Mouse (Mus musculus): ENCODE results near the gene Sim2.

Sim2 gene

DNA sequence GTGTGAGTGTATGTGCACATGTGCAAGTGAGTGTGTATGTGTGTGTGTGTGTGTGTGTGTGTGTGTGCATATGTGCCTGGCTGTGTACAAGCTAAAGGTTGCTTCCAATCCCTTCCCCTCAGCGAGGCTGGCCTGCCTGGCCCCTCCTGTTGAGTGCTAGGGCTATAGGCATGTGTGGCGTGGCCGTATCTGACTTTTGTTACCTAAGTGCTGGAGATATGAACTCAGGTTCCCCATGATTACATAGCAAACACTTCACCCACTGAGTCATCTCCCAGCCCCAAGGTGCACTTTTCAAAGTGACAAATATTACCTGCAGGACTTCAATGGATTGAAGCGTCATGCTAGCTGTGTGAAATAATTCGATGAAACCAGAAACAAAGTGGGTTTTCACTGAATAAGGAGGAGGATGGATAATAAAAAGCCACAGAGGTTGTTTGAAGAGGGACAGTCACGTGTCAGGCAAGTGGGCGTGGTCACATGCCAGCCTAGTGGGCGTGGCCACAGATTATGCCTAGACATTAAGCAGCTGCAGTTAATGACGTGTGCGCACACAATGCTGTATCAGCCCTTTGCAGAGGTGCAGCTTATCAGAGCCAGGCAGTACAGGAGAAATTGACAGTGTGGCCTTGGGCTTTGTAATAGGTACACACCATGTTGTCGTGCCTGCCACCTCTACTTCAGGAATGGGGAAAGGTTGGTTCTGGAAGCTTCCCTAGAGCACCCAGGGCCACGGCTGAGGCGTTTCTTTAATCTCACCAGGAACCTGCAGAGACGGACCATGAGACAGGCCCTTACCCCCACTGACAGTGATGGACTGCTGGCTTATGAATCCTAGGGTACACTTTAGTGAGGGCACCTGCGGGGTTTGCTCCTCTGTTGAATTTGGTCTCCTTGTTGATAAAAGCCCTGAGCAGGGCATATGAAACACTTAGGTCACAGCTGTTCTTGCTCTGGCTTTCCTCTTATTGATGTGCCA lies 65.7 kb downstream of the Sim2 start:
- H3K4me1 ChIP-seq (replicated peaks; ENCODE audit: low read depth, low read length): peaks cover 53% of the 10 kb centered on the region
- TF ChIP-seq CTCF (conservative IDR thresholded peaks at IDR 0.05; ENCODE audit: low read length) (no peak), NANOG (IDR thresholded peaks at IDR 0.05; ENCODE audit: borderline replicate concordance, low read length) (no peak), POU5F1 (IDR thresholded peaks at IDR 0.05; ENCODE audit: borderline replicate concordance, low read length) (no peak)
- no peaks in the 10 kb centered on the region for H3K36me3 ChIP-seq (ENCODE audit: insufficient read depth, low read length)

DNA sequence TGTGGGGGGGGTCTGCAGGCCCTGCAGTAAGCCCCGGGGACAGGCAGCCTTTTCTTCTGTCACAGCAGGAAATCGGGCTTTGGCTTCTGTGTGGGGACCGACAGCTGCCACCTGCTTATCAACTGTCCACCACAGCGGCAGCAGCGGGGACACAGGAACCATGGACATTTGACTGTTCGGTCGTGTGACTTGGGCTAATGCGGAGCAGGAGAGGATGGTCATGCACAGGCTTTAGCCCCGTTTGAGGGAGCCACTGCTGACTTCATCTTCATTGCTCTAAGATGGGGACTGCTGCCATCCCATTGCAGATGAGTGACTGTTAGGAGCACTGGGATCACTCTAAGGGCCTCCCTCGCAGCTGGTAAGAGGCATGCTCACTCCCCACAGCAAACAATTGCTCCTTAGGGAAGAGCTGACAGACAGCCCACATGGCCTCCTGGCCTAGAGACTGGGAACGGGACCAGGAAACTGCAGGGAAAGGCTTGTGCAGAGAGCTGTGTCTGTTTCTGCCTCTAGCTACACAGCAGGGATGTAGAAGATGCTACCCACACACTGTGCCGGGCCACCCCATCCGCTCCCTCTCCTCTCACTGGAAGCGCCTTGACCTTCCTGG lies 70.4 kb downstream of the Sim2 start:
- TF ChIP-seq POU5F1 (IDR thresholded peaks at IDR 0.05; ENCODE audit: borderline replicate concordance, low read length): no peak
- TF ChIP-seq NANOG (IDR thresholded peaks at IDR 0.05; ENCODE audit: borderline replicate concordance, low read length): no peak
- no peak for TF ChIP-seq CTCF (conservative IDR thresholded peaks at IDR 0.05; ENCODE audit: low read length)
- Histone ChIP-seq H3K36me3 (ENCODE audit: insufficient read depth, low read length) (no peaks in the 10 kb centered on the region), H3K27me3 (ENCODE audit: insufficient read depth, low read length) (no peaks in the 10 kb centered on the region), H3K4me3 (replicated peaks; ENCODE audit: low read length) (no peak overlapping the region), H3K4me1 (replicated peaks; ENCODE audit: low read depth, low read length) (peaks cover 42% of the 10 kb centered on the region), H3K9me3 (ENCODE audit: low read length) (no peaks in the 10 kb centered on the region)

More for the DNA sequence above, 65.7 kb downstream of the Sim2 start:
- H3K9me3 ChIP-seq (ENCODE audit: low read length): no peaks in the 10 kb centered on the region
- H3K27me3 ChIP-seq (ENCODE audit: insufficient read depth, low read length): peaks cover 14% of the 10 kb centered on the region
- H3K4me3 ChIP-seq (replicated peaks; ENCODE audit: low read length): no peak overlapping the region

DNA sequence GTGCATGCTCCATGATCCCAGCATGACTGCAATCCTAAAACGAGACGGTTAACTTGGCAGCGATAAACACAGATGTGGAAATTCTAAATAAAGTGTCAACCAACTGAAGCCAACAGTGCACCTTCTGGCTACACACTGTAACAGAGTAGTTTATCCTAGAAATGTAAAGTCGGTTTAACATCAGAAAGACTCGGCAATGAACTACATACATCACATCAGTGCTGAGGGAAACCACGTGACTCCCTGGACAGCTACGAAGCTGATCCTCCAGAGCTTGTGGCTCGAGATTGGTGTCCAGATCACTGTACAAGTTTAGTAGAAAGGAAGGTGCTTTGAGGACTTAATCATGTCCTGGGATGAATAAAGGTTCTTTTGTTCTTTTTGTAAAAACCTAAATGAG lies 73.1 kb downstream of the Sim2 start:
- Histone ChIP-seq H3K9me3 (ENCODE audit: low read length) (no peaks in the 10 kb centered on the region), H3K4me3 (replicated peaks; ENCODE audit: low read length) (no peak overlapping the region), H3K27me3 (ENCODE audit: insufficient read depth, low read length) (no peaks in the 10 kb centered on the region), H3K36me3 (ENCODE audit: insufficient read depth, low read length) (no peaks in the 10 kb centered on the region), H3K4me1 (replicated peaks; ENCODE audit: low read depth, low read length) (peaks cover 36% of the 10 kb centered on the region)
- no peak for TF ChIP-seq CTCF (conservative IDR thresholded peaks at IDR 0.05; ENCODE audit: low read length)
- TF ChIP-seq POU5F1 (IDR thresholded peaks at IDR 0.05; ENCODE audit: borderline replicate concordance, low read length): no peak

DNA sequence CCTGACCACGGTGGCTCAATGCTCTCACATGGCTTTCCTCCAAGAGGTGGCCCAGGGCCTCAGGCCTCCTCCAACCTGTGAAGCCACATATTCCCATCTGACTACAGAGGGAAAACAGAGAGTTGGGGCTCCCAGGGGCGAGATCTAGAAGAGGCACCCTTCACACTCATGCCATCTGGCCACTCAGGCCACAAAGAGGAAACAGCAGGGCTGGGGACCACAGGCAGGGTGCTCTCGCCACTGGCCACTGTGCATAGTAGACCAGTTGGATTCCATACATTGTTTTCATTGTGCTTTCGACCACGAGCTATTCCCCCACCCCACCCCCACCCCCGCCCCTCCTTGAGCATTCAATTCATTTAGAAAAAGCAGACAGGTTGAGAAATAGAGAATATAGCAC lies 77.3 kb downstream of the Sim2 start:
- peaks cover 33% of the 10 kb centered on the region for H3K4me1 ChIP-seq (replicated peaks; ENCODE audit: low read depth, low read length)
- H3K9me3 ChIP-seq (ENCODE audit: low read length): no peaks in the 10 kb centered on the region
- no peak overlapping the region for H3K4me3 ChIP-seq (replicated peaks; ENCODE audit: low read length)
- no peaks in the 10 kb centered on the region for H3K27me3 ChIP-seq (ENCODE audit: insufficient read depth, low read length)
- no peak for TF ChIP-seq CTCF (conservative IDR thresholded peaks at IDR 0.05; ENCODE audit: low read length)
- no peak for TF ChIP-seq NANOG (IDR thresholded peaks at IDR 0.05; ENCODE audit: borderline replicate concordance, low read length)
- no peak for TF ChIP-seq POU5F1 (IDR thresholded peaks at IDR 0.05; ENCODE audit: borderline replicate concordance, low read length)
- no peaks in the 10 kb centered on the region for H3K36me3 ChIP-seq (ENCODE audit: insufficient read depth, low read length)

DNA sequence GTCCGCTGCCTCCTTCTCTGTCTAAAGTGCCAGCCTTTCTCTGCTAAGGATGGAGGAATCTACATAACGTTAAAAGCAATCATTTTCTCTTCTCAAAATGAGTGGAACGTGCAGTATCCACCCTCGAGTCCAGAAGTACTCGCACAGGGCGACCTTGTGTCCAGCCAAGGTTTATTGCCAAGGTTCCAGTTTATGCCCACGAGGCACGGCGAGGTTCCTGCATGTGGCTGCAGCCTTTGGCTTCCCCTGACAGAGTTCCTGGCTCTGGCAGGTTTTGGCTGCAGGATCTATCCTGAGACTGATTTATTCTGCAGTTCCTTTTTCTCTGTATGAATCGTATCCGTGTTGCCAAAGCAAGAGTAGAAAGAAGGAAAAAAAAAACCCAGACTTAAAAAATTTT lies 78.3 kb downstream of the Sim2 start:
- no peaks in the 10 kb centered on the region for H3K27me3 ChIP-seq (ENCODE audit: insufficient read depth, low read length)
- TF ChIP-seq NANOG (IDR thresholded peaks at IDR 0.05; ENCODE audit: borderline replicate concordance, low read length) (no peak), POU5F1 (IDR thresholded peaks at IDR 0.05; ENCODE audit: borderline replicate concordance, low read length) (no peak), CTCF (conservative IDR thresholded peaks at IDR 0.05; ENCODE audit: low read length) (no peak)
- H3K4me3 ChIP-seq (replicated peaks; ENCODE audit: low read length): no peak overlapping the region
- peaks cover 38% of the 10 kb centered on the region for H3K4me1 ChIP-seq (replicated peaks; ENCODE audit: low read depth, low read length)
- no peaks in the 10 kb centered on the region for H3K36me3 ChIP-seq (ENCODE audit: insufficient read depth, low read length)
- no peaks in the 10 kb centered on the region for H3K9me3 ChIP-seq (ENCODE audit: low read length)

DNA sequence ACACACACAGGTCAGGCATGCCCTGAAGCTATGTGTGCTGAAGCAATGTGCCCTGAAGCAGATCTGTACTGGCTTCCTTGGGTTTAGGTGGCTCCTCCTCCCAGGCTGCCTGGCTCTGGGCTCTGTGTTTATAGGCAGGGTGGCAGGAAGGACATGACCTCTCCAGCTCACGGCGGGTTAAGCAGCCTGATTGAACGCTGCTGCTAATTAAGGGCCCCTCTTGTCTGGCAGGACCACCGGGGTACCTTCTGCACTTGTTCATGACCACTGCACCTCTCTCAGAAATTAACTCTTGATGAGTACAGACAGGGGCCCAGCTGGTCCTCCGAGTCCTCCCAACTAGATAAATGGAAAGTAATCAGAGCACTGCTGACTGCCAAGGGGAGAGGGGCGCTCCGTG lies 79.5 kb downstream of the Sim2 start:
- H3K36me3 ChIP-seq (ENCODE audit: insufficient read depth, low read length): no peaks in the 10 kb centered on the region
- H3K4me3 ChIP-seq (replicated peaks; ENCODE audit: low read length): no peak overlapping the region
- H3K4me1 ChIP-seq (replicated peaks; ENCODE audit: low read depth, low read length): peaks cover 49% of the 10 kb centered on the region
- no peak for TF ChIP-seq POU5F1 (IDR thresholded peaks at IDR 0.05; ENCODE audit: borderline replicate concordance, low read length)
- TF ChIP-seq CTCF (conservative IDR thresholded peaks at IDR 0.05; ENCODE audit: low read length): no peak
- TF ChIP-seq NANOG (IDR thresholded peaks at IDR 0.05; ENCODE audit: borderline replicate concordance, low read length): no peak
- H3K9me3 ChIP-seq (ENCODE audit: low read length): no peaks in the 10 kb centered on the region
- H3K27me3 ChIP-seq (ENCODE audit: insufficient read depth, low read length): no peaks in the 10 kb centered on the region

DNA sequence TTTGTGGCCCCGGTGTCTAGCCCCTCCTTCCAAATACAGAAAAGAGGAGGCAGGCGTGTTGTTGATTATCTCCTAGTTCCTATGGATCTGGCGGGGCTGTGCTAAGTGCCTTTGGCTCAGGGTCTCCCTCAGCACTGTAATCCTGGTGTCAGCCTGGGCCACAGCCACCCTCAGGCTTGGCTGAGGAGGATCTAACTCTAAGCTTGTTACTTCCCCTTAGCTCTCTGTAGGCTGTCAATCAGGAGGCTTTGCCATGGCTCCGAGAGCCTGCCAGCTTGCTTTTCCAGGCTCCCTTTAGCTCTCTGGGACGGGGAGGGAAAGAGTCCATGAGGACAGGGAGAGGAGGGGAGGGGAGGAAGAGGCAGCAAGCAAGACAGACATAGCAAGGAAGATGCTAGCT lies 80.2 kb downstream of the Sim2 start:
- Histone ChIP-seq H3K27me3 (ENCODE audit: insufficient read depth, low read length) (no peaks in the 10 kb centered on the region), H3K9me3 (ENCODE audit: low read length) (no peaks in the 10 kb centered on the region), H3K4me3 (replicated peaks; ENCODE audit: low read length) (no peak overlapping the region), H3K4me1 (replicated peaks; ENCODE audit: low read depth, low read length) (peaks cover 55% of the 10 kb centered on the region), H3K36me3 (ENCODE audit: insufficient read depth, low read length) (no peaks in the 10 kb centered on the region)
- no peak for TF ChIP-seq NANOG (IDR thresholded peaks at IDR 0.05; ENCODE audit: borderline replicate concordance, low read length)
- TF ChIP-seq CTCF (conservative IDR thresholded peaks at IDR 0.05; ENCODE audit: low read length): no peak
- no peak for TF ChIP-seq POU5F1 (IDR thresholded peaks at IDR 0.05; ENCODE audit: borderline replicate concordance, low read length)

DNA sequence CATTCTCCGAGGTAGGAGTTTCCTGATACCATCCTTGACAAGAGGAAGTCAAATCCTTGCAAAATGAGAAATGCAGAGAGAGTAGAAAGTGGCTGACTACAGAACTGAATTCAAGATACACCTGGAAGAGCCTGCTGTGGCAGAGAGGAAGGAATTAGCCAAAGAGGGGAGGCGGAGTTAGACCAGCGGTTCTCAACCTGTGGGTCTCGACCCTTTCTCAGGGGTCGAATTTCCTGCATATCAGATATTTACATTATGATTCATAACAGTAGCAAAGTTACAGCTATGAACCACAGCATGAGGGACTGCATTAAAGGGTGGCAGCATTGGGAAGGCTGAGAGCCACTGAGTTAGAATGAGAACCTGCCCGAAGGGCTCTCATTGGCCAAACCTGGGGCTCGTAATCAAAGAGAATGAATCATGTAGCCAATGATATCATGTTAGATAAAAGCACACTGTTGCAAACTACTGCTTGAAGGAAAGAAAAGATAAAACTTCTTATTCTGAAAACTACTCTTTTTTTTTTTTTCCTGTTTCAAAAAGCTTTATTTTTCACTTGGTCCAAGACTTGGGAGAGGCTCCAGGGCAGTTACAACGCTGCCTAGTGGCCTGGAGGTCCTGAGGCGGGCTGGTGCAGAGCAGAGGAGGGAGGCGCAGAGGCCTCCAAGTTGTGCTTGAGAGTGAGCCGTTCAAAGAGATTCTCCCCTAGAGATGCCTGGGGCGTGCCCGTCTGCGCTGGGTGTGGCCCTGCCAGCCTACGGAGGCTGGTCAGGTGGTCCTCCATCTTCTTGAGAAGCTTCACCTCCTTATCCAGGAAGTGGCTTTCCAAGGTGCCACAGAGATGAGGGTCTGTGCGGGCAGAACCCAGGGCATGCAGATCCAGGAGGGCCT lies 84.2 kb downstream of the Sim2 start:
- TF ChIP-seq NANOG (IDR thresholded peaks at IDR 0.05; ENCODE audit: borderline replicate concordance, low read length): no peak
- TF ChIP-seq POU5F1 (IDR thresholded peaks at IDR 0.05; ENCODE audit: borderline replicate concordance, low read length): no peak
- TF ChIP-seq CTCF (conservative IDR thresholded peaks at IDR 0.05; ENCODE audit: low read length): peak; percentile 24
- no peaks in the 10 kb centered on the region for H3K36me3 ChIP-seq (ENCODE audit: insufficient read depth, low read length)
- no peaks in the 10 kb centered on the region for H3K9me3 ChIP-seq (ENCODE audit: low read length)
- H3K27me3 ChIP-seq (ENCODE audit: insufficient read depth, low read length): no peaks in the 10 kb centered on the region
- H3K4me3 ChIP-seq (replicated peaks; ENCODE audit: low read length): peak overlapping the region; percentile 54
- H3K4me1 ChIP-seq (replicated peaks; ENCODE audit: low read depth, low read length): peaks cover 65% of the 10 kb centered on the region

Measured in E14TG2a.4 (cell line).